Mouse (Mus musculus) forebrain, embryonic 14.5 days (tissue): ENCODE measurements around the gene Pbx1. TPM values are rescaled to one million over a fixed set of nuclear protein-coding genes. Genes with fewer than 3 reads are reported as not detected.

Experiments
- ATAC-seq: fragments of 200-750 bp; cut with Nextera tagmentation; 2 replicates; pipeline ENCODE4 v1.8.0; 2017; ENCODE audit warnings: mild to moderate bottlenecking, moderate library complexity
- DNase-seq: peaks from one replicate; pipeline ENCODE4 v3.0.0-alpha.2; 2015; ENCODE audit warnings: low spot score
- H3K27ac ChIP-seq: fragments of 300-500 bp; sonication (generic); 2 replicates; pipeline ENCODE4 v1.5.1; 2014; ENCODE audit warnings: low read depth, mild to moderate bottlenecking, control low read depth, low read length, moderate library complexity
- H3K27me3 ChIP-seq: fragments of 300-500 bp; sonication (generic); replicated peaks from 2 replicates; pipeline ENCODE4 v1.6.1; 2014; ENCODE audit warnings: low read length, control low read depth, mixed read lengths; ENCODE audit not compliant: control insufficient read depth, insufficient read depth
- H3K36me3 ChIP-seq: fragments of 300-500 bp; sonication (generic); 2 replicates; pipeline ENCODE4 v1.6.1; 2014; ENCODE audit warnings: low read length, control low read depth; ENCODE audit not compliant: control insufficient read depth, insufficient read depth
- H3K4me1 ChIP-seq: fragments of 300-500 bp; sonication (generic); 2 replicates; pipeline ENCODE4 v1.6.1; 2014; ENCODE audit warnings: antibody characterized with exemption, low read length, control low read depth; ENCODE audit not compliant: control insufficient read depth, insufficient read depth
- H3K4me2 ChIP-seq: fragments of 300-500 bp; sonication (generic); 2 replicates; pipeline ENCODE4 v1.6.1; 2014; ENCODE audit warnings: mild to moderate bottlenecking, control low read depth, low read length
- H3K4me3 ChIP-seq: fragments of 300-500 bp; sonication (generic); 2 replicates; pipeline ENCODE4 v1.5.1; 2014; ENCODE audit warnings: low read depth, low read length, control low read depth
- H3K9ac ChIP-seq: fragments of 300-500 bp; sonication (generic); 2 replicates; pipeline ENCODE4 v1.6.1; 2014; ENCODE audit warnings: mild to moderate bottlenecking, low read length, control low read depth, moderate library complexity
- H3K9me3 ChIP-seq: fragments of 300-500 bp; sonication (generic); replicated peaks from 2 replicates; pipeline ENCODE4 v1.6.1; 2016; ENCODE audit warnings: low read length, control low read depth, mixed read lengths; ENCODE audit not compliant: control insufficient read depth
- WGBS: fragments of 180-500 bp; shearing (Covaris S2); extraction: QIAGEN DNeasy Blood & Tissue Kit; methylation state at CpG from one replicate; pipeline ENCODE4 v1.1.7; 2014; 5-methylcytosine and 5-hydroxymethylcytosine counted together
- polyA plus RNA-seq: library from polyadenylated mRNA; unstranded; fragments of >200 nt; fragmentation: Nextera tagmentation; extraction: Ambion mirVana; gene quantifications from 2 replicates; pipeline ENCODE4 v1.2.1, GENCODE M21; 2014

Gene Pbx1
- polyA plus RNA-seq, 1 experiment from 2014 or later = 66.7 TPM

DNA sequence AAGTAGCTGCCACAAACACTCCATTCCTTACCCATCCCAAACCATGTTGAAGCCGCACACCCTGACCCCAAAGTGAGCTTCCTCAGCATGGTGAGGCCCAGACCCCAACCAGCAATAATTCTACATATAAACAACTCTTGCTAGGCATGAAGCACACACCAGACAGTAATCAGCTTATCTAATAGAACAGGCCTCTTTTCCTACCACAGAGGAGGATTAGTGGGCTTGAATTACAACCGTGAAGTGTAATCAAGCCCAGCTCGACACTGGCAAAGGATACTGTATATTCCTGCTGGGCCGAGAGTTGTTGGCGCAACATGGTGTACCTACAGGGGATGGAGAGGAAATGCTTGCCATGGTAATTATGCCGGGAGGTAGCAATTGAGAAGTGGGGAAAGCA is 205.9 kb downstream of the Pbx1 start:
- no peak overlapping the region for H3K9ac ChIP-seq
- H3K27ac ChIP-seq = no peak overlapping the region; the same call in 1 of the 2 replicates
- peaks cover 39% of the 10 kb centered on the region for H3K4me1 ChIP-seq
- no peak overlapping the region for H3K4me3 ChIP-seq
- no peaks in the 10 kb centered on the region for H3K9me3 ChIP-seq
- no peak for ATAC-seq
- no peak for DNase-seq
- no peaks in the 10 kb centered on the region for H3K36me3 ChIP-seq
- 49% methylated on average over 6 of the region's 6 CpGs for WGBS
- H3K4me2 ChIP-seq = no peak overlapping the region
- H3K27me3 ChIP-seq = no peaks in the 10 kb centered on the region

DNA sequence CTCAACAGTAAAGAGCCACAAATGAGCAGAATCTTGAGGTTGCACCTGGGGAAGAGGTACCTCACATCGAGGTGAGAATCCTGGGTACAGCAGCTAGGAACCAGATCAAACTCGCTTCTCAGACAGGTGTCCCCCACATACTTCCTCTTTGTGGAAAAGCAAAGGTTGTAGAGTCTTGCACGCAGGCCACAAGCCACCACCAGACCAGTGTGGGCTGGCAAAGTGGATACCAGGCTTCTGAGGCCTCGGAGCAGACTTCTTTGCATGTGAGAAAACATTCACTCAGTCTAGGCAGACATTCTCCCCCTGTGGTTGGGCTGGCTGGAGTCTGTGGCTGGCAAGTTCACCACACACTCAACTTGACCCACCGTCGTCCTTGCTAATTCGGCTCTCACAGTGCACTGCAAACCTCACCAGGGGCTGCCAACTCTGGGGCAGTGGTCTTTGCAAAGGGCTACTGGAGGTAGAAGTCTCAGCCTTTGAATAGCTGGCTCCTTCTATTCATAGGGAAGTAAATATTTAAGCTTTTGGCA is 206.4 kb downstream of the Pbx1 start:
- no peaks in the 10 kb centered on the region for H3K36me3 ChIP-seq
- no peaks in the 10 kb centered on the region for H3K9me3 ChIP-seq
- no peaks in the 10 kb centered on the region for H3K27me3 ChIP-seq
- H3K4me2 ChIP-seq = no peak overlapping the region
- no peak overlapping the region for H3K9ac ChIP-seq
- peaks cover 39% of the 10 kb centered on the region for H3K4me1 ChIP-seq
- no peak overlapping the region; the same call in 1 of the 2 replicates for H3K27ac ChIP-seq
- DNase-seq (no peak), ATAC-seq (no peak)
- 77% methylated on average over 7 of the region's 7 CpGs for WGBS
- H3K4me3 ChIP-seq = no peak overlapping the region

DNA sequence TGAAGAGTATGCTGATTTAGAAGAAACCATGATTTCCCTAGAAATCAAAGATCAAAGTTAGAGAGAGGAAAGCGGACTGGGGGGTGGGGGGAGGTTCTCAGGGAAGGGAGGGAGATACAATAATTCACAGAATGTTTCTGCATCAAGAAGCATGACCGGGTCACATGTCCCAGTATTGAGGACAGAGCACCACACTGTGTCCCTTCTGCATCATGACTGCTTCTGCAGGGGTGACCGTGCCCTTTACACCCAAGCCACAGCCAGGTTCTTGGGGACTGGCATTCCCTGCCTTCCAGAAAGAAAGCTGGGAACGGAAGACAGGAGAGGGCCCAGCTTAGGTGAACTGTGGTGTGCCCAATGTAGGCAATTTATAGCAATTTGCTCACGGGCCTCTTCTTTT is 207.9 kb downstream of the Pbx1 start:
- no peak overlapping the region for H3K4me3 ChIP-seq
- H3K27ac ChIP-seq = no peak overlapping the region
- WGBS = 92% methylated on average over 5 of the region's 5 CpGs
- H3K9ac ChIP-seq = no peak overlapping the region
- H3K27me3 ChIP-seq = no peaks in the 10 kb centered on the region
- no peaks in the 10 kb centered on the region for H3K36me3 ChIP-seq
- H3K4me1 ChIP-seq = peaks cover 42% of the 10 kb centered on the region
- DNase-seq (no peak), ATAC-seq (no peak)
- no peaks in the 10 kb centered on the region for H3K9me3 ChIP-seq
- H3K4me2 ChIP-seq = no peak overlapping the region

DNA sequence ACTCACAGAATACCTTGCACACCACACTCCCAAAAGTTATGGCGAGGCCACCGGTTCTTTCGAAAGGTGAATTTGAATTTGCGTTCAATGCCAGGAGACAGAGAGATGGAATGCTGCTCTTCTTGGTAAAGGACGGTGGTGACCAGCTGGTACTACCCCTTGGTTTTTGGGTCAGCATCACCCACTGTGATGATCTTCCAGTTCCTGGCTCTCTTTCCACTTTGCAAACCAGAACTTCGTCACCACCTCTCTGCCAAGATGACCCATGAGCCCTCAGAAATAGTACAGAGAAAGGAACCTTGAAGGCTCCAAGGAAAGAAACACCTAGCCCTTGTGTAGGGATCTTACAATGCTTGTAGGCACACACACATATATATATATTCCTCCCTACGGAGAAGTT is 209.3 kb downstream of the Pbx1 start:
- H3K9me3 ChIP-seq = no peaks in the 10 kb centered on the region
- no peak for DNase-seq
- no peak overlapping the region for H3K4me3 ChIP-seq
- no peak overlapping the region for H3K27ac ChIP-seq
- no peak for ATAC-seq
- H3K4me2 ChIP-seq = no peak overlapping the region
- no peaks in the 10 kb centered on the region for H3K36me3 ChIP-seq
- H3K27me3 ChIP-seq = no peaks in the 10 kb centered on the region
- H3K4me1 ChIP-seq = peaks cover 47% of the 10 kb centered on the region
- 94% methylated on average over 7 of the region's 7 CpGs for WGBS
- H3K9ac ChIP-seq = no peak overlapping the region

DNA sequence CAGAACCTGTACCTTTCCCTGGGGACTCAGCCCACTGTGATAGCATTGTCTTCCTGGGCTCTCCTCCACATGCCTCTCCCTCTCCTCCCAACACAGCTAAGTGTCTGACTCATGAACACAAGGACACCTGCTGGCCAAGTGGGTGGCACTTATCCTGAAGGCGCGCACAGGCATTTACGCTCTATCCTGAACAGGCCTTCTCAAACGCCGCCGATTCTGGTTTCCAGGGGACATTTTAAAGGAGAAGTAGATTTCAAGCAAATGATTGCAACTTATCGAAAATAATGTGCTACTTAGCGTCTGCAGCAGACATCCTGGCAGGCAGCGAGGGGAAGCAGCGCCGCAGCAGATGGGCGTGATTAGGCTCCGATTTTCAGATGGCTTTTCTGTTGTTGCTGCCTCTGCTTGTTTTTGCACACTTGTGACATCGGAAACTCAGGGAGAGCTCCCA is 211.0 kb downstream of the Pbx1 start:
- Histone ChIP-seq H3K4me3 (no peak overlapping the region; the same call in 1 of the 2 replicates), H3K27ac (peak overlapping the region; percentile 68), H3K36me3 (no peaks in the 10 kb centered on the region), H3K4me2 (peak overlapping the region; percentile 38), H3K4me1 (peaks cover 56% of the 10 kb centered on the region), H3K27me3 (no peaks in the 10 kb centered on the region), H3K9me3 (no peaks in the 10 kb centered on the region), H3K9ac (peak overlapping the region; percentile 38)
- 22% methylated on average over 14 of the region's 14 CpGs for WGBS
- ATAC-seq (peak; percentile 51; the same call in 1 of the 2 replicates), DNase-seq (peak; percentile 74)

DNA sequence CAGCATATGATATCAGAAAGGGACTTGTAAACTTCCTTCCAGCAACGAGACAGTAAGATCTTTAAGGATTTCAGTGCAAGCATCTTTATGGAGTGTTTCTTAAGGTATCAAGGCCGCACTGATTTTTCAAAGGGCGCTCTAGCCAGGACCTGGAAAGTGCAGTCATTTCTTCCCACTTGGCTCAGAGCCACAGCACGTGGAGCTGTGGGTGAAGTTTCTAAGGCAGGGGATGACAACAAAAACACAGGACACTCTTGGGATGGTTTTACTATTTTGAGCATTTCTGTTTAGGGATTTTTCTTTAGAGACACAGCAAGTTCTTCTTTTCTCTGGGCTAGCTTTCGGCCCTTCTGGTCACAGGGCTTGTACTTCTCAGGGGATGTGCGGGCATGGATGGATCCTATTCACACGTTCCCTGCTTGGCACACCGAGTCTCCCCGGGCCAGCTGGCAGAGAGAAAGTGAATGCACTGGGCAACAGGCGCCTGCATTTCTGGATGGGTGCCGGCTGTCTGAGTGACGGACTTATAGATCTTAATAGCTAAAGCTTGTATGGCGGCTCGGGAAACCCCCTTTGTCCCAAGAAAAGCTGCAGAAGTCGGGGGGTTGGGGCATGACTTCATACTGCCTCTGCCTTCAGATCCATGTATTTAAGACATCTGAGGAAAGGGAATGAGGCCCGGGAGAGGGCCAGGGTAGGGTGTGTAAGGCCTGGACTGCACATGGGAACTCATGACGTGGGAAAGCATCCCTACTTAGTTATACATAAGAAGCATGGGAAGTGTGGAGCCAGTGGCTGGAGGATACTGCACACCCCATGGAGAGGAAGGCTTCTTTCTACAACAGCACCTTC is 215.9 kb downstream of the Pbx1 start:
- Histone ChIP-seq H3K4me2 (peak overlapping the region; percentile 18; the same call in 1 of the 2 replicates), H3K4me1 (peaks cover 64% of the 10 kb centered on the region)

DNA sequence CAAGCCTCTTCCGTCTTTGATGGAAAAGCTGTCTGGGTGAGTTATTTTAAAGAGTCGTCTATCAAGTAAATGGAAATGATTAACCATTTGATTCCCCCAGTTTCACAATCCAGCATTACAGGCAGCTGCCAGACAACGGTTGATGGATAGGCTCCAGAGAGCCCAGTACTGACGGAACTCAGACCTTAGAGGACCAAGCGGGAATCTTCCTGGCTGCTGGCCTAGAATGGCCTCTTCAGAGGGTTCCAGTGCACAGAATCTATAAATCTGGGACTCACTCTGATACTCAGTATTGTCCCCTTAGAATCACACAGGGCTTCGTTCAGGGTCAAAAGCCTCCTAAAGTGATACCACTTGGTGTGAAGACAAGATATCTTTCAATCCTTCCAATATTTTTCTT is 216.6 kb downstream of the Pbx1 start:
- Histone ChIP-seq H3K36me3 (no peaks in the 10 kb centered on the region), H3K4me1 (peaks cover 58% of the 10 kb centered on the region), H3K27me3 (no peaks in the 10 kb centered on the region), H3K27ac (peak overlapping the region; percentile 75; the same call in 1 of the 2 replicates), H3K9ac (no peak overlapping the region), H3K9me3 (no peaks in the 10 kb centered on the region), H3K4me2 (no peak overlapping the region), H3K4me3 (no peak overlapping the region)
- WGBS = 47% methylated on average over 6 of the region's 6 CpGs
- ATAC-seq (no peak), DNase-seq (peak; percentile 30)

More for the DNA sequence above, 215.9 kb downstream of the Pbx1 start:
- ATAC-seq = peak; percentile 64
- WGBS = 19% methylated on average over 17 of the region's 17 CpGs
- no peaks in the 10 kb centered on the region for H3K9me3 ChIP-seq
- peak overlapping the region; percentile 32; the same call in 1 of the 2 replicates for H3K9ac ChIP-seq
- H3K27ac ChIP-seq = peak overlapping the region; percentile 75
- no peak overlapping the region for H3K4me3 ChIP-seq
- no peaks in the 10 kb centered on the region for H3K36me3 ChIP-seq
- no peaks in the 10 kb centered on the region for H3K27me3 ChIP-seq
- peak; percentile 93 for DNase-seq

DNA sequence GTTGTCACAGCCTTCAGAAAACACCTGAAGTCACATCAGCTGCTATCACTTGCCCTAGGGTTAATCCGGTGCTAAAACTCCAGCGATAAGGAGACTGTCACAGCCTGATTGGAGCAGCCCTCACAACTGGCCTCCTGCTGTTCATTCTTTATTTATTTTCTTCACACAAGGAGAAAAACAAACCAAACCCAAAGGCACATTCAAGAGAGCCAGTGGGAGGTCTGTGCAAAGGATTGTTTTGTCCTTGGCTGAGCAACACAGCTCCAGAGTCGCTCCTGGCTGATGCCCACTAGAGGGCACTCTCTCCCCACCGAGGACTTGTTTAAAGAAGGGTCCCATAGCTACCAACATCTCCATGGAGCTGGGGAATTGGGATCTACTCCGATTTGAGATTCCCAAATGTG is 218.0 kb downstream of the Pbx1 start:
- H3K4me3 ChIP-seq = no peak overlapping the region
- peaks cover 6% of the 10 kb centered on the region for H3K36me3 ChIP-seq
- no peak overlapping the region; the same call in 1 of the 2 replicates for H3K4me2 ChIP-seq
- no peaks in the 10 kb centered on the region for H3K9me3 ChIP-seq
- DNase-seq (peak; percentile 95), ATAC-seq (peak; percentile 86)
- WGBS = under 1% methylated on average over 5 of the region's 5 CpGs
- no peak overlapping the region for H3K27ac ChIP-seq
- peaks cover 48% of the 10 kb centered on the region for H3K4me1 ChIP-seq
- no peaks in the 10 kb centered on the region for H3K27me3 ChIP-seq
- peak overlapping the region; percentile 29; the same call in 1 of the 2 replicates for H3K9ac ChIP-seq

DNA sequence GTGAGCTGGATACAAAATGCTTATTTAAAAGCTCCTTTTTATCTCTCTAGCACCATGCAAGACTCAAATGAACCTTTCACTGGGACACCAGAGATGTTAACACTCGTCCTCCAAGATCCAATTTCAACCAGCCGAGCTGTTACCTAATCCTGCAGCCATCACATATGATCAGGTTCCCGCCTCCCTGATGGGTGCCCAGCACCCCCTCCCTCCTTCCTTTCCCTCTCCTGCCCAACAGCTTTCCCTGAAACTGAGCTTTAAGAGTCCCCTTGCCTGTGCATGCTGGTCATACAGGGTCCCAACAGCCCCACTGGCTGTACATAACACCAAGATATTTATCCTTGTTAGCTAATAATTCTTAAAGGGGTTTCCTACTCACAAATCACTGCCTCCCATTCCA is 218.5 kb downstream of the Pbx1 start:
- H3K9me3 ChIP-seq = no peaks in the 10 kb centered on the region
- no peak overlapping the region for H3K4me3 ChIP-seq
- peak overlapping the region; percentile 29 for H3K9ac ChIP-seq
- H3K4me1 ChIP-seq = peaks cover 48% of the 10 kb centered on the region
- no peaks in the 10 kb centered on the region for H3K27me3 ChIP-seq
- no peak overlapping the region for H3K27ac ChIP-seq
- ATAC-seq = no peak
- no peak overlapping the region; the same call in 1 of the 2 replicates for H3K4me2 ChIP-seq
- 13% methylated on average over 3 of the region's 3 CpGs for WGBS
- DNase-seq = no peak
- peaks cover 10% of the 10 kb centered on the region for H3K36me3 ChIP-seq
